Mouse (Mus musculus) left cerebral cortex, adult 18-20 months (tissue): ENCODE data around the gene Zfp799. TPM values are rescaled to one million over a fixed set of nuclear protein-coding genes. Genes with fewer than 3 reads are reported as not detected.
"Not testable (repeated sequence)": the region's sequence is repeated elsewhere in the genome, so short reads cannot be mapped to it uniquely, and the experiment has no call there.

ENCODE experiments used
- DNase-seq, 2 experiments: peaks; one replicate each; pipeline ENCODE4 v3.0.0; 2021 to 2022; ENCODE audit warnings: low spot score in 2 of 2, mixed read lengths in 1 of 2
- long read RNA-seq, 2 experiments: library from polyadenylated mRNA; stranded (forward); transcript quantifications; one replicate each; pipeline ENCODE4 v2.0.0; 2021
- total RNA-seq, 2 experiments: library from RNA; stranded (reverse); gene quantifications; 2 replicates each; pipeline ENCODE4 v1.2.3; 2021

Gene Zfp799
- total RNA-seq, result 10 to 100 TPM; 23.1 to 24.0 TPM
- long read RNA-seq, experiment 1, full-length matches to known transcripts, result 2 of 4 reads
- long read RNA-seq, experiment 1, partial matches to known transcripts, result 0 of 4 reads
- long read RNA-seq, experiment 1, other reads (novel, unspliced or antisense), result 2 of 4 reads
- long read RNA-seq, experiment 2, full-length matches to known transcripts, result 1 of 3 reads
- long read RNA-seq, experiment 2, partial matches to known transcripts, result 0 of 3 reads
- long read RNA-seq, experiment 2, other reads (novel, unspliced or antisense), result 2 of 3 reads

GRCm38 (mm10) chr17:32829540-32830417 is at the start of gene Zfp799:
Zfp799 (minus strand) TSS chr17:32830261.
- peak; percentile 73 to 83 for DNase-seq

- no peak for DNase-seq
These were observed 48.7 kb upstream of the Zfp799 start for GRCm38 (mm10) chr17:32878773-32879172.

- DNase-seq, result no peak
These were observed 47.6 kb upstream of the Zfp799 start for GRCm38 (mm10) chr17:32877471-32878171.

GRCm38 (mm10) chr17:32872696-32873095 is 42.6 kb upstream of the Zfp799 start:
- DNase-seq, result no peak

GRCm38 (mm10) chr17:32872091-32872490 is 42.0 kb upstream of the Zfp799 start:
- DNase-seq, result no peak

- no peak for DNase-seq
These were observed 41.4 kb upstream of the Zfp799 start for GRCm38 (mm10) chr17:32871483-32871882.

GRCm38 (mm10) chr17:32867266-32867665 is 37.2 kb upstream of the Zfp799 start:
- DNase-seq, result not testable (repeated sequence)

- not testable (repeated sequence) for DNase-seq
These were observed 26.7 kb upstream of the Zfp799 start for GRCm38 (mm10) chr17:32856713-32857112.

GRCm38 (mm10) chr17:32851581-32851980 is 21.5 kb upstream of the Zfp799 start:
- no peak for DNase-seq

GRCm38 (mm10) chr17:32841388-32841787 is 11.3 kb upstream of the Zfp799 start:
- no peak for DNase-seq

GRCm38 (mm10) chr17:32839083-32839802 is 9.2 kb upstream of the Zfp799 start:
- no peak for DNase-seq

- DNase-seq, result no peak
These were observed 339 bp upstream of the Zfp799 start for GRCm38 (mm10) chr17:32830418-32830782.

GRCm38 (mm10) chr17:32816074-32816784 is 13.8 kb downstream of the Zfp799 start:
- no peak for DNase-seq

- no peak for DNase-seq
These were observed 15.9 kb downstream of the Zfp799 start for GRCm38 (mm10) chr17:32814136-32814535.

GRCm38 (mm10) chr17:32810648-32811047 is 19.4 kb downstream of the Zfp799 start:
- no peak for DNase-seq

GRCm38 (mm10) chr17:32809544-32810374 is 20.3 kb downstream of the Zfp799 start, which contains the start of gene Zfp811:
Zfp811 (minus strand) TSS chr17:32809931.
- DNase-seq, result peak; percentile 33 to 48

GRCm38 (mm10) chr17:32808921-32809320 is 21.1 kb downstream of the Zfp799 start:
- no peak for DNase-seq

GRCm38 (mm10) chr17:32789244-32789643 is 40.8 kb downstream of the Zfp799 start:
- no peak for DNase-seq

GRCm38 (mm10) chr17:32788576-32788975 is 41.5 kb downstream of the Zfp799 start:
- DNase-seq, result no peak
